Mouse (Mus musculus) A20 (cell line): ENCODE data around the gene Uevld.
"Not testable (repeated sequence)": the region's sequence is repeated elsewhere in the genome, so short reads cannot be mapped to it uniquely, and the experiment has no call there.

ENCODE experiments used
- DNase-seq: peaks from one replicate; pipeline ENCODE4 v3.0.0-alpha.2; 2011; ENCODE audit warnings: low read depth, low spot score

Uevld gene

GRCm38 (mm10) chr7:46957831-46958691, at the start of gene Uevld:
Uevld (minus strand) TSS chr7:46958527.
- DNase-seq = peak; percentile 96

DNA sequence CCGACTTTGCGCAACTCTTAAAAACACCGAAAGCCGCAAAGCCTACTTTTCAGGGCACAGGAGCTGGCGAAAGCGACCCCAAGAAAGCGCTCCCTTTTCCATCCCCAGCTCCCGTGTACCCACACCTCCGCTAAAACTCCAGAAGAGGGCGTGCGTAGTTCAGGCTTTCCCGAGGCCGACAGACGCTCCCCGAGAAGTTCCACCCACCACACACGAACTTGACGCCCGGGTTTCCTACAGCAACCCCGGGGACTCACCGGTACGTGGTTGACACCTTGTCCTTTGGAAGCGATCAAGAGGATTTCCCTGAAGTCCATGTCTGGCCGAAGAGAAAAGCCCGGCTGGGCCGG, 49.5 kb upstream of the Uevld start:
- DNase-seq = no peak

DNA sequence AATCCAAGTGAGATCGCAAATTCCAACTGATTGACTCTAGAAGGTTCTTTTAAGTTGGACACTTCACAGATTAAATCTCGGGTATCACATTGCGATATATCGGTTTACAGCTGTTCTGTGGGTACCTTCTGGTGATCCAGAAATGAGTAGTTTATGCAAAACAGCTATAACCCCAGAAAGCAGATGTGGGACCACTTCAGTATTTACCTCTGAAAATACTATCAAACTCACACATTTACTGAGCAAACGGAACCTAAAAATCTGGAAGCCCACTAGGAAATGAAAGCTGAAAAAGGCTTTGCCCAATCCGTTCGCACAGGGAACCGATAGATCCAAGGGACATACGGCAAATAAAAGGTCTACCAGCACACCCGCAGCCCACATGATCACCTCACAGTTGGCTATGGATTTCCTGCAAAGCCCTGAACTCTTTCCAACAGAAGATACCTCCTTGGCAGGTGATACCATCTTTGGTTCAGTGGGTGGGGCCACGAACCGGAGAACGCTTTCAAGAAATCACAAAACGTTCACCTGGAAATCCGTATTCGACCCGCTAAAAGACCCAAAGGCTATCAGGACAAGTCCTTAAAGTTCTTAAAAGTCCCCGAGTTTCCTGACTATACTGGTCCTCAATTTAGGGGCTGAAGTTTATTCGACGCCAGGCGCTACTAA, 48.9 kb upstream of the Uevld start:
- DNase-seq = peak; percentile 70

DNA sequence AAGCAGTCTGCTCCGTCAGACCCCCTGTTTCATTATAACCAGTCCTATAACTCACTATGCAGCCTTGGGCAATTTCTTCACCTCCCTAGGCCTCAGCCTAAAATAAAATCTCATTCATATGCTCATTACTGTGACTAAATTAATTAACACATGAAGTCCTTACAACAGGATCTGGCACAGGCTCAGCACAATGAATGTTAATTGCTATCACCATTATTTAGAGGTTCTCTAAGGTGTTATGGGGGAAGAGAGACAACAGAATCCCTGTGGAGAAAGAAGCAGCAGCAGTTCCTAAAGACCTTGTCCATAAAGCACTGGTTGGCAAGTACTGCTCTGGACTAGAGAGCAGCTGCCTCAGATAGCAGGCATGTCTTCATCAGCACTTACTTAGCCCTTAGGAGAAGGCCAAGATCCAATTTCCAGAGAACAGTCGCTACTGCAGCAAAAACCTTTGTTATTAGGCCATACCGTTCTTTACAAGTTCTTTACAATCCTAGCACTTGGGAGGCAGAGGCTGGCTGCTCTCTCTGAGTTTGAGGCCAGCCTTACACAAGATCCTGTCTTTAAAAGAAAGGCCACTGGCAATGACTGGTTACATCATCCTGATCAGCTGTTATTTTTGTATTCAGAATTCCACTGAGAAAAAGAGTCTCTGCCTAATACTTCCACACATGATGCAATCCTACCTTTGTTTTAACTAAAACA, 45.2 kb upstream of the Uevld start:
- DNase-seq = no peak

DNA sequence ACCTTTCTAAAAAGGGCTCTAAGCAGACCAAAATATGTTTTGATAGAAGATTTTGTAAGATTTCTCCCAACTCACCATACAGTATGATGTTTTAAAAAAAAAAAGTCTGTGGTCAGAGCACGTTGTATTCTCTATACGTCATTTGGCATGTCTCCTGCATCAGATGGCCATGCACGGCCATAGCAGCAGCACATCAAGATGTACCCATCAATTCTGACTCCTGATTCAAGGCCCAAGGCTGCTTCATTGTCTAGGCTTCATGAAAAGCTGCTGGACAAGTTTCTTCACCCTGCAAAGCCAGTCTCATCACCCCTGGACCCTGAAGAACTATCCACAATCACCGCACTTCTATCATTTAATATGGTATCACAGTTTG, 43.6 kb upstream of the Uevld start:
- DNase-seq = no peak

- DNase-seq = no peak
Measured at GRCm38 (mm10) chr7:47001125-47001899, 43.0 kb upstream of the Uevld start.

DNA sequence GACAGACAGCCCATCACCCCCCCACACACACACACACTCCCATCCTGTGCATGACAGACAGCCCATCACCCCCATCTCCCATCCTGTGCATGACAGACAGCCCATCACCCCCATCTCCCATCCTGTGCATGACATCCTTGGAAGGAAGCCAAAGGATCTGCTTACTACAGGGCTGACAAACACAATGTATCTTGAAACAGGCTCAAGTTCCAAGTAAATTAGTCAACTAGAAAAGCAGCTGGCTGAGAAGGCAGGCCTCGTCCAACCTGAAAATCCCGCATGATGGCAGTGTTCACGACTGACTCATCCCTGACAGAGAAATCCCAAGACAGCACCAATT, 42.3 kb upstream of the Uevld start:
- DNase-seq = no peak

GRCm38 (mm10) chr7:46999983-47000643, 41.8 kb upstream of the Uevld start:
- DNase-seq = no peak

- peak; percentile 63 for DNase-seq
Measured at GRCm38 (mm10) chr7:46998942-46999341, 40.6 kb upstream of the Uevld start.

GRCm38 (mm10) chr7:46997644-46998395, 39.5 kb upstream of the Uevld start:
- DNase-seq = no peak

GRCm38 (mm10) chr7:46997008-46997407, 38.7 kb upstream of the Uevld start:
- no peak for DNase-seq

GRCm38 (mm10) chr7:46995558-46995957, 37.2 kb upstream of the Uevld start:
- no peak for DNase-seq

DNA sequence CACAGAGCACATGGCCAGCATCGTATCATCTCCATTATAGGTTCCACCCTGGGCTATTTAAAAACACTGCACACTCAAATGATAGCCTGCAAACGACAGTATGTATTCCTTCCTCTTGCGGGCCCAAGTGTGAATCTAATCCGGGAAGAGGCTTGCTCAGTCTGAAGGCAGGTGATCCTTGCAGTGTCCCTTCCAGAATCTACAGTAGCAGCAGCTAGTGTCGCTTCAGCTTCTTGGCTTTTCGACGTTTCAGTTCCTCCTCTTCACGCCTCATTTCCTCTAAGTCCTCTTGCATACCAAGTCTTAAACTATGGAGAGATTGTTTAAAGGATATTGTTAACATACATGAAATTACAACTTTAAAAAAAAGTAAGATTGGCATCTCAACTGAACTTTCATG, 34.8 kb upstream of the Uevld start:
- DNase-seq = peak; percentile 73

GRCm38 (mm10) chr7:46989387-46989786, 31.1 kb upstream of the Uevld start:
- DNase-seq = not testable (repeated sequence)

DNA sequence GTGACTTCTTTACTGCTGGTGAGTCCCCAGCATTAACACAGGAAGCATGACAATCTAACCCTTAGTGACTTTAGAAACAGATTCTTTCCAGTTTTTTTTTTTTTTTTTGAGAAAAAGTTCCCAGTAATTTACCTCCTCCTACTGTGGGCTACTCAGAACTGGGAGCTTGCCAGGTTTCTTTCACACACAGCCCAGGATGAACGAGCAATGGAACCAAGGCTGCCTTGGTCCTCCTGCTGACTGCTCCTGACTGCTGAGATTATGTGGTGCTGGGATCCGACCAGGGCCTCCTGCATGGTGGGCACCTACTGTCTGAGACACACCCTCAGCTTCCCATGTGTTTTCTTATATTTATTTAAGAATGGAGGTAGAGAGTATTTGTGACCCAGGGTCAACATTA, 28.7 kb upstream of the Uevld start:
- no peak for DNase-seq

- DNase-seq = no peak
Measured at GRCm38 (mm10) chr7:46986646-46987045, 28.3 kb upstream of the Uevld start.

DNA sequence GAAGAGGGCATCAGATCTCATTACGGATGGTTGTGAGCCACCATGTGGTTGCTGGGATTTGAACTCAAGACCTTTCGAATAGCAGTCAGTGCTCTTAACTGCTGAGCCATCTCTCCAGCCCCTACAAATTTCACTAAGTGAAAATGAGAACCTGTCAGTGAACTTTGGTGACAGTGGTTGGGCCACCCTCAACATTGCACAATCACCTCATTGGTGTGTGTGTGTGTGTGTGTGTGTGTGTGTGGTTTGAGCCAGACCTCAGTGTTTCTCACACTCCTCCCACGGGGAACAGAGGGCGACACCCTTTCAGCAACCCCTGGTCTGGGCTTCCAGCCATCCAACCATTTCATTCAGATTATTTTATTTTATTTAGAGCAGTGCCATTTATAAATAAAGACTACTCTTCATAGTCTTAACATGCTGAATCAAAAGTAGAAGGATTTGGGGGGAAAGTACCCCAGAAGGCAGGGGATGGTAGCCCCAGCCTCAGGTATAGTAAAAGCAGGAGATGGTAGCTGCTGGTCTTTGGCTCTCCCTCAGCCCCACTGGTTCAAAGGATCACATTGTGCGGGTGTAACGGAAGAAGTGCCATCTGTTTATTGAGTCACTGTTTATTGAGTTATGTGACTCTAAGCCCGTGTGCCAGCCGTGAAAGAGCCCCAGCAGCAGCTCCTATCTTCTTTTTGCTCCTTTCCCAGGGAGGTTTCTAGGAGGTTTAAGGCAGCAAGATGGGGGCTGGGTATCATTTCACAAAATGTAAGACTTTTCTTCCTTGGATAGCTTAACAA, 27.6 kb upstream of the Uevld start:
- no peak for DNase-seq

DNA sequence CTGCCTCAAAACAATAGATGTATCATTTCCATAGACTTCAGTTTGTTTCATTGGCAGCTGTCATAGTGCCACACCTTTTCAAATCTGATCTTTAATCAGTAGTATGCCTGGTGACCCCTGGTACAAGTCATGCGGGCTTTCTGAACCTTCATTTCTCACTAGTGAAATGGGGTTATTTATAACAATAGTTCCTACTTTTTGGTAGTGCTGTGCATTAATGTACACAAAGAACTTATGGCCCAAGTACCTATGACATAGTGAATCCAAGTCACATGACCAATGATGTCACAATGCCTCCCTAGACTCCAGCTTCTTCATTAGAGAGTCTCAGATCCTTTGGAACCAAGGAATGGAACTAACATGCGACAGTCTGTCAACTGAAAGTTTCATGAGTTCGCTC, 25.0 kb upstream of the Uevld start, which contains the start of gene Gm9999:
TSS of gene Gm9999 (plus strand) at position 301 of the 400 bp plus-strand sequence.
- no peak for DNase-seq

DNA sequence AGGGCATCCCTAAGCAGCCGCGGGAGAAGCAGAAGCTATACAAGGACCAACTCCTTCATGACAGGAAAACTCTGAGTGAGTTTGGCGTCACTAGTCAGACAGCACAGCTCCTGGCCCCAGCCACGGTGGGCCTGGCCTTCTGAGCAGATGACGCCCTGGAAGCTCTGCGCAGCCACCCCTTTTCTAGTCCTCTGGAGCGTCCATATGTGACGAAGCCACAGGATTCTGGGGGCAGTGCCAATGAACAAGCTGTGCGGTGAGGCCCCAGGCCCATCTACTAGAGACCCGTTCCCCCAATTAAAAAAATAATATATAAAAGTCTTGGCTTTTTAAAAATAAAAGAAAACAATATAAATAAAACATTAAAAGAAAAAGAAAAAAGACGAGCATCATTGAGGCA, 17.1 kb upstream of the Uevld start:
- DNase-seq = no peak

GRCm38 (mm10) chr7:46974648-46975047, 16.3 kb upstream of the Uevld start:
- no peak for DNase-seq
